Mouse (Mus musculus): Measurements from ENCODE around the gene Gm5447.

- no peak for TF ChIP-seq CTCF (IDR thresholded peaks at IDR 0.05; ENCODE audit: borderline replicate concordance, control insufficient read depth, extremely low read depth, insufficient read depth, low read length, poor library complexity)
- TF ChIP-seq POLR2A (IDR thresholded peaks at IDR 0.05; ENCODE audit: control insufficient read depth, extremely low read depth, insufficient read depth, low read length, poor library complexity) = no peak
Observed at GRCm38 (mm10) chr13:30929119-30929518, 44.9 kb upstream of the Gm5447 start.
